Mouse (Mus musculus): ENCODE measurements around the gene Copb2. TPM values are rescaled to one million over a fixed set of nuclear protein-coding genes. Genes with fewer than 3 reads are reported as not detected.

Copb2 gene
- polyA plus RNA-seq, 1 experiment from 2014 or later, result 160 TPM

DNA sequence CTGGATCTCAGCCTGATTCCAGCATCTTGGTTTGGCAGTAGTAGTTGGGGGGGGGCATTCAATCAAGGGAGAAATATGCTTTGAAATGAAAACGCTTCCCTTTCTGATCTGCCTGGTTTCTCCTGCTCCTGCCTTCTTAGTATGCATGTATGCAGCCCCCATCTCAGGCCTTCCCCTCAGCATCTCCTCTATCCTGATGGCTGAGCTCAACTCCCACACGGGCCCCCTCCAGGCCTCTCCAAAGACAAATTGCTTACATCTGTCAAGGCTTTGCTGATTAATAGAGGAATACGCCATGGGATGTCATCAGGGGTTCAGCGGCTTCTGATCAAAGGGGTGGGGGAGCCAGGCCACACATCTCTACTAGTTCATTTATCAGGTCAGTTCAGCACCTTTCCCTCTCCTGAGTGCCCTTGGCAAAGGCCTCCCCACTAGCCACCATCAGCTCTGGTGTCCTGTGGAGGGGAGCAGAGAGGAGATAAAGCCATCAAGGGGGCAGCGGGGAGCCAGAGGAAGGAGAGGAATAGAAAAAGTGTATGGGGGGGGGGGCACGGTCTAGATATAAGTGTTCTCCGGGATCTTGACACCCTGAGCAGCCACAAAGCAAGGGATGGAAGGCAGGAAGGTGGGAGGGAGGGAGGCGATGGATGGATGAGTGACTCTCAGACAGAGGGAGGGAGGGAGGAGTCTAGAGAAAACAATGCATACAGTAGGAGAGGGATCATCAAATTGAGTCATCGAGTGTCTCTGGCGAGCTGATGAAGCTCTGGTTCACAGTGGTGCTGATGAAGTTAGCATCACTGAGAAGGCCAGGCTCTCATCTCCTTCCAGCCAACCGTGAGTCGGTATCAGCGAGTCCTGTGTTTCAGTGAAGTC, 70.0 kb downstream of the Copb2 start:
- no peaks in the 10 kb centered on the region for H3K9me3 ChIP-seq (ENCODE audit: control insufficient read depth, low read length)
- no peak for ATAC-seq
- WGBS, result 74% methylated on average over 13 of the region's 13 CpGs
- no peak overlapping the region for H3K4me2 ChIP-seq (ENCODE audit: low read depth, low read length)
- no peaks in the 10 kb centered on the region for H3K27me3 ChIP-seq (replicated peaks; ENCODE audit: control insufficient read depth, insufficient read depth, low read length)
- no peak overlapping the region for H3K4me3 ChIP-seq (ENCODE audit: low read length)
- no peaks in the 10 kb centered on the region for H3K4me1 ChIP-seq (ENCODE audit: control insufficient read depth, insufficient read depth, low read length)
- no peaks in the 10 kb centered on the region for H3K36me3 ChIP-seq (ENCODE audit: control insufficient read depth, insufficient read depth, low read length)
- H3K9ac ChIP-seq (ENCODE audit: low read depth, low read length), result no peak overlapping the region
- H3K27ac ChIP-seq (ENCODE audit: low read length), result no peak overlapping the region

Other genes with a start within 250 kb of the Copb2 start
- 42.9 and 51.5 TPM in 2 replicates for gene Rbp1, start 140.8 kb upstream of the Copb2 start, polyA plus RNA-seq (2015; fragmentation: Nextera tagmentation; extraction: Ambion mirVana)
- gene Rbp2, start 77.6 kb upstream of the Copb2 start, polyA plus RNA-seq (2015; fragmentation: Nextera tagmentation; extraction: Ambion mirVana), result 749 and 1,123 TPM in 2 replicates
- 64.7 and 68.7 TPM in 2 replicates for gene Mrps22, start 37.9 kb downstream of the Copb2 start, polyA plus RNA-seq (2015; fragmentation: Nextera tagmentation; extraction: Ambion mirVana)

Data from intestine, embryonic 16.5 days (tissue).